Mouse (Mus musculus) cerebellum, adult 2 months (tissue): Measurements from ENCODE around the gene Nelfa.

Experiments used
- CTCF ChIP-seq: fragments of 200-500 bp; IDR thresholded peaks from 2 replicates; pipeline ENCODE4 v1.5.1; 2011; ENCODE audit warnings: low read depth, mild to moderate bottlenecking, control low read depth, low read length, moderate library complexity, borderline replicate concordance; ENCODE audit not compliant: insufficient read depth
- POLR2A ChIP-seq: fragments of 200-500 bp; IDR thresholded peaks from 2 replicates; pipeline ENCODE4 v1.6.1; 2011; ENCODE audit warnings: low read length, control low read depth, borderline replicate concordance; ENCODE audit not compliant: insufficient read depth

DNA sequence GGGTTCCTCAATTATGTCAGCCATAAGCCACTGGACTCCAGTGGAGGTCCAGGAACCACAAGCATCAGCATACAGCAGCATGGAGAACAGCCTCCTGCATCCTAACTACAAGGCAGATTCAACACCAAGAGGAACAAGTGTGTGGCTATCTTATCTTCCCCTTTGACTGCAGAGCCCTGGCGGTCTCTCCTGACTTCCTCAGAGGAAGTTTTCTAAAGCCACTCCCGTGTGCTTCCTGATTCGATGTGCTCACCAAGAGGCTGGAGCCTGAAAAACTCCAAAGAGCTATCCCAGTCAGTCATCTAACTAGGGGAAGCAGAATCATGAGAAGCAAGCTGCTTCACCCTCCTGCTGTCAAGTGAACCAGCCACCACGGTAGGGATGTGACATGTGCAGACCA is 15.3 kb downstream of the Nelfa start:
- no peak for TF ChIP-seq CTCF
- TF ChIP-seq POLR2A: no peak
